Mouse (Mus musculus): ENCODE measurements around the gene Hipk4. TPM values are rescaled to one million over a fixed set of nuclear protein-coding genes. Genes with fewer than 3 reads are reported as not detected.
"Not testable (repeated sequence)": the region's sequence is repeated elsewhere in the genome, so short reads cannot be mapped to it uniquely, and the experiment has no call there.

Gene Hipk4
- total RNA-seq, 2 experiments from 2014 or later = 0.24 to 0.67 TPM

DNA sequence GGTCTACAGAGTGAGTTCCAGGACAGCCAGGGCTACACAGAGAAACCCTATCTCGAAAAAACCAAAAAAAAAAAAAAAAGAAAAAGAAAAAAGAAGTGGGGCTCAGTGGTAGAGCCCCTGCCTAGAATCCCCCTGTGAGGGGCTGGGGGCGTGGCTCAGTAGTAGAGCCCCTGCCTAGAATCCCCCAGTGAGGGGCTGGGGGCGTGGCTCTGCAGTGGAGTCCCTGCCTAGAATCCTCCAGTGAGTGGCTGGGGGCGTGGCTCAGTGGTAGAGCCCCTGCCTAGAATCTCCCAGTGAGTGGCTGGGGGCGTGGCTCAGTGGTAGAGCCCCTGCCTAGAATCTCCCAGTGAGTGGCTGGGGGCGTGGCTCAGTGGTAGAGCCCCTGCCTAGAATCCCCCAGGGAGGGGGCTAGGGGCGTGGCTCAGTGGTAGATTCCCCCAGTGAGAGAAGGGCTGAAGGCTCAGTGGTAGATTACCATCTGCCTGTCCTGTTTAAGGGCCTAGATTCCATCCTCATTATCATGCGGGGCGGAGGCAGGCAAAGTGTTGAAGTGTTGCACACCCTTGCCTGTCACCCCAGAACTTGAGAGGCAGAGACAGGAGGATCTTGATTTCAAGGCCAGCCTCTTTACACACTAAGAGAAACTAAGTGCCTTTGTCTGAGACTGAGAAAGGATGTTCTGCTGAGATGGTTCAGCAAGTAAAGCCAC is 28.3 kb upstream of the Hipk4 start:
- not testable (repeated sequence) for DNase-seq

DNA sequence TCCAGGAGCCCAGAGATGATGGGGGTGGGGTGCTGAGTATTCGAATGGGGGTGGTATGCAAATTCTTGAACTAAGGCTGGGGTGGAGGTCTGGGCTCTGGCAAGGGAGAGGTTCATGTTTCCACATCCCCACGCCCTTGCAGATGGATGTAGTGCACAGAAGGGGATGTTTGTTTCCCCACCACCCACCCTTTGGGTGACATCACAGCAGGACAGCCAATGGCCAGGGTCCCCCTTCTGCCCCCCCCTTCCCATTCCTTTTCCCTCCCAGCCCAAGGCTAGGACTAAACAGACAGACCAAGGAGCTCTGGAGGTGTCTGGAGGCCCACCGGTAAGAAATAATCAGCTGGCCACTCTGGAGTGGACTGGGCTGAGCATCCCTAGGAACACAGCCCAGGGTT is 24.0 kb upstream of the Hipk4 start, which contains the start of gene Prx:
Gene Prx, plus strand, starts transcription at position 289 of the 400 bp plus-strand sequence.
- no peak for DNase-seq

DNA sequence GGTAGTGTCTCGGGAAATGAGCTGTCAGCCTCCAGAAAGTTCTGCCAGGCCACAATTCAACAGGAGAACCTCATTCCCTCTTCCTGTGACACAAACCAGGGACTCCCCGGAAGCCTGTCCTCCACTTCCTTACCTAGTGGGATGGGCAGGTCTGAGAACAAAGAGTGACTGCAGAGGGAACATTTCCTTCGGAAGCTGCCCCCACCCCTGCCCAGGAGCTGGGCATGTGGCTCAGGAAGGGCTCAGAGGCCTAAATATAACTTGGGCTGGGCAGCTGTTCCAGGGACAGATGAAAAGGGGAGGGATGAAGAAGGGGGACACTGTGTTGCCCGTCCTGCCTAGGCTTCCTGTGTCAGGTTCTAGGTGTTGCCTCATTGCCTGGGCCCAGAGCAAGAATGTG is 21.4 kb upstream of the Hipk4 start:
- DNase-seq = peak; percentile 53

DNA sequence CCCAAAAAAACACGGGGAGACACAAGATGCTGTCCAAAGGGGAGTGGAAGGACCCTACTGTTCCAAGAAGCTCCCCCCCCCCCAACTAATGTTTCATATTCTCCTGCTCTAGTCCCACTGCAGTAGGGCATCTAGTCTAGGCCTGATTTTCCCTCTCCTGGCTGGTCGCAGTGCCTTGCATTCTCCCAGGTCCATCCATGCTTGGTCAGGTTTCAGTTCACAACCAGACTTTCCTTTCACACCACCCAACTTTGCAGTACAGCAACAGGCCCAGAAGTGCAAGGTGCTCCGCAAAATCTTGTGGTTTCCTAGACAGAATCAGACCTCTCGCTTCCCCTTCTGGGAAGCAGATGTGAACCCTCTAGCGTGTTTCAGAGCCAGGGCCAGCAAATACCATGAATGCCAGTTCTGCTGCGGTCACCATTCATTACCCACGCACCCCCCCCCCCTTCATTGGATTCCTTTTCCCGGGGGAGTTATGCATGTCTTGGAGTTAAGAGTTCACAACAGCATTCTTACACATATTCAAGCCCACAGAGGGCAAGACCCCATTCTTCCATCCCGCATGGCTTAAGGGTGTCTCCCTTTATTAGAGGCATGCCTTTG is 16.2 kb upstream of the Hipk4 start:
- no peak for DNase-seq

DNA sequence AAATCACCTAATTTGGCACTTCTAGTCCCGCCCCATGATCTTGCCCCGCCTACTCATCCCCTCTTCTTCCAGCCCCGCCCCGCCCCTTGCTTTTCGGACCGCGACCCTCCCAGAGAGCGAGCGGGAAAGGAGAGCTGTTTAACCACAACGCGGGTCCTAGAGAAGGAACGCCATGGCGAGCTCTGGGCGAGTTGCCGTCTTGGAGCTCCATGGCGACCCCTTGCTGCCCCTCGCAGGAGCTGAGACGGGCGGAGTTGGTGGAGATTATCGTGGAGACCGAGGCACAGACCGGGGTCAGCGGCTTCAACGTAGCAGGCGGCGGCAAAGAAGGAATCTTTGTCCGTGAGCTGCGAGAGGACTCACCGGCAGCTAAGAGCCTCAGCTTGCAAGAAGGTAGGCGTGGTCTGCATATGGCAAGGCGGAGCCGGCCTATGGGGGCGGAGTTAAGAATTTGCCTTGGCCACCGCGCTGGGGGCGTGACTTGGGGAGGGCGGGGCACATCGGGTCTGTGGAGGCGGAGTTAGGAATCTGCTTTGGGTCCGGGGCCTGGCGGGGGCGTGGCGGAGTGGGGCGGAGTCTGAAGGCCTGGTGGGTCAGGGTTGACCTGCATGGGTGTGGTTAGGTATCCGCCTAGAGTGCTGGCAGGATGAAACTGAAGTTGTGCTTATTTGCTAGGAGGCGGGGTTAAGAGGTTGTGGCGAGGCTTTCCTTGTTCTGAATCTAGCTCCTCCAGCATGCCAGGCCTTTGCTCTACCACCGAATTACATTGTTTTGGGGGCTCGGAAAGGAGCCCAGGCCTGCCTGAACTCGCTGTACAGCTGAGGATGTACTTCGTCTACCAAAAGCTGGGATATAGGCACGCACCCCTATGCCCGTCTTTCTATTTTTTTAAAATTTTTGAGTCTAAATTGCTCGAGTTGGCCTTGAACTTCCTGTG is 15.1 kb upstream of the Hipk4 start:
- DNase-seq = peak; percentile 99

DNA sequence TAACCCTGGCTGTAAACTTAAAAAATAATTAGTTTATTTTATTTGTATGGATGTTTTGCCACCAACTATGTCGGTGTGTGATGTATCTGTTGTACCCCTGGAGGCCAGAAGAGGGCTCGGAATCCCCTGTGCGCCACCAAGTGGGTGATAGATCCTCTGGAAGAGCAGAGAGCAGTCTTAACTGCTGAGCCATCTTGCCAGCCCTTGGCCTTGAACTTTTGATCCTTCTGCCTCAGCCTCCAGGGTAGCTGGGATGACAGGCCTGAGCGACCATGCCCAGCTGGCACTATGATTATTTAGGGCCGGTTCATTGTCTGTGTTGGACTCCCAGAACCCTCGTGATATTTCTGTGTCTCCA is 14.4 kb upstream of the Hipk4 start:
- DNase-seq = peak; percentile 75

DNA sequence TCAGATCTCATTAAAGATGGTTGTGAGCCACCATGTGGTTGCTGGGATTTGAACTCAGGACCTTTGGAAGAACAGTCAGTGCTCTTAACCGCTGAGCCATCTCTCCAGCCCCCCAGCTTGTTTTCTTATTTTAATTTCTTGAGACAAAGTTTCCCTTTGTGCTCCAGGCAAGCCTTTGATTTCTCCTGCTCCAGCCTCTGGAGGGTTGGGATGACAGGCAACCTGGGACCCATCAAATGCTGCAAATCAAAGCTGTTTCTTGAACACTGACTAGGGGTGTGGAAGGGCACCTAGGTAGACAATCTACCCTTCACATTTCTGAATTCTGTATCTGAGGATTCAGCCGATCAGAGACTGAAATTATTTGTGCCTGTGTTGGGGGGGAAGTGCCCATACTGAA is 12.3 kb upstream of the Hipk4 start:
- no peak for DNase-seq

DNA sequence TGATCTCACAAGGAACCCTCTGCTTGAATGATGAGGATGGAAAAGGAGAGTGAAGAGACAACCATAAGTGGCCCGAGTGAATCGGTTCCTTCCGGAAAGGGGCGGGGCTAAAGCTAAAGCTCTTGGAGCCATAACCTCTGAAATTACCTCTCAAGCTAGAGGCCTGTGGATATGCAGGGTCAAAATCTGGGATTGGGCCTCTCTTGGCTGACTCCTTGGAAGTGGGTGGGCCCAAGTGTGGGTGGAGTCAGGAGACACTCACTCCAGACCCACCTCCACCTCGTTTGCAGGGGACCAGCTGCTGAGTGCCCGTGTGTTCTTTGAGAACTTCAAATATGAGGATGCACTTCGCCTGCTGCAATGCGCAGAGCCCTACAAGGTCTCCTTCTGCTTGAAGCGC is 8.1 kb upstream of the Hipk4 start:
- DNase-seq = no peak

DNA sequence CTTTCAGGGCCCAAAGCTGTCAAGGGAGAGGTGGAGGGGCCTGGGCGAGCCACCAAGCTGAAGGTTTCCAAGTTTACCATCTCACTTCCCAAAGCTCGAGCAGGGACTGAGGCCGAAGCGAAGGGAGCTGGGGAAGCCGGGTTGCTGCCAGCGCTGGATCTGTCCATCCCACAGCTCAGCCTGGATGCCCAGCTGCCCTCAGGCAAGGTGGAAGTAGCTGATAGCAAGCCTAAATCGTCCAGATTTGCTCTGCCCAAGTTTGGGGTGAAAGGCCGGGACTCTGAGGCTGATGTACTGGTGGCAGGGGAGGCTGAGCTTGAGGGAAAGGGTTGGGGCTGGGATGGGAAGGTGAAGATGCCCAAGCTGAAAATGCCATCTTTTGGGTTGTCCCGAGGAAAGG is 4.8 kb upstream of the Hipk4 start:
- DNase-seq = no peak

DNA sequence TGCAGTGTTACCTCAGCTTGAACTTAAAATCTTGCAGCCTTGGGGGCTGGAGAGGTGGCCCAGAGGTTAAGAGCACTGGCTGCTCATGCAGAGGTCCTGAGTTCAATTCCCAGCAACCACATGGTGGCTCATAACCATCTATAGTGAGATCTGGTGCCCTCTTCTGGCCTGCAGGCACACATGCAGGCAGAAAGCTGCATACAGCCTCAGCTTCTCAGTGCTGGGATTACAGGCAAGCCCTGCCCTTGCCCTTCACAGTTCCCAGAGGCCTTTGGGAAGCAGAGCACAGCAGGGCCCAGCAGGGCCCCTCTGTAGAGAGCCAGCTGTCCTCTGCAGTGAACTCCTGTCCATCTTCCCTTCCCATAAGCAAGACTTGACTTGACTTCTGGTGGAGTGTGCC is 3.0 kb upstream of the Hipk4 start:
- DNase-seq = no peak

DNA sequence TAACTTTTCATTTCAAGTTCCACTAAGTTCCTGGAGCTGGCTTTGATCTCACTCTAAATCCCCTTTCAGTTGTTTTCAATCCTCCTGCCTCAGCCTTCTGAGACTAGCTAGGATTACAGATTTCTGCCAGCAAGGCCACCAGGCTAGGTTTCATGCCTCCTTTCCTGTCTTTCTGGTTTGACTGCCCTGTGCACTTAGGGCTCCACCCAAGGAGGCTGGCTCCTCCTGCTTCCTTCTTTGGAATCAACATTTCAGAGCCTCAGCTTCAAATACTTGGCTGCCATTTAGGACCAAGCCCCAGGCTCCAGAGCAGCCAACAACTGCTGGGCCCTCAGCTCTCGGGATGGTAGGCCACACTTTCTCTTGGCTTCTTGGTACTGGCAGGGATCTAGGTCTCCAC is 2.5 kb upstream of the Hipk4 start:
- no peak for DNase-seq

DNA sequence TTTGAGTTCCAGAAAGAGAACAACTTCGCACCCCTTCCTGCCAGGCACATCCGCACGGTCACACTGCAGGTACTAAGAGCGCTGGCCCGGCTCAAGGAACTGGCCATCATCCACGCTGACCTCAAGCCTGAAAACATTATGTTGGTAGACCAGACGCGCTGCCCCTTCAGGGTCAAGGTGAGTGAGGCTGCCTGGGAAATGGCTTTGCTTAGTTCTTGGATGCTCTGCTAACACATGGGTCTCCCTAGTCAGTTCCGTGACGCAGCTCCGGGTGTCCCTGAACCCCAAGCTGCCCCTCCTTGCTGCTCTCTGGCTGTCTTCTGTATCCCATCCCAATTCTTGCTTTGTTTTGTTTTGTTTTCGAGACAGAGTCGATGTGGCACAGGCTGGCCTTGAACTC is 738 bp downstream of the Hipk4 start:
- no peak for DNase-seq

DNA sequence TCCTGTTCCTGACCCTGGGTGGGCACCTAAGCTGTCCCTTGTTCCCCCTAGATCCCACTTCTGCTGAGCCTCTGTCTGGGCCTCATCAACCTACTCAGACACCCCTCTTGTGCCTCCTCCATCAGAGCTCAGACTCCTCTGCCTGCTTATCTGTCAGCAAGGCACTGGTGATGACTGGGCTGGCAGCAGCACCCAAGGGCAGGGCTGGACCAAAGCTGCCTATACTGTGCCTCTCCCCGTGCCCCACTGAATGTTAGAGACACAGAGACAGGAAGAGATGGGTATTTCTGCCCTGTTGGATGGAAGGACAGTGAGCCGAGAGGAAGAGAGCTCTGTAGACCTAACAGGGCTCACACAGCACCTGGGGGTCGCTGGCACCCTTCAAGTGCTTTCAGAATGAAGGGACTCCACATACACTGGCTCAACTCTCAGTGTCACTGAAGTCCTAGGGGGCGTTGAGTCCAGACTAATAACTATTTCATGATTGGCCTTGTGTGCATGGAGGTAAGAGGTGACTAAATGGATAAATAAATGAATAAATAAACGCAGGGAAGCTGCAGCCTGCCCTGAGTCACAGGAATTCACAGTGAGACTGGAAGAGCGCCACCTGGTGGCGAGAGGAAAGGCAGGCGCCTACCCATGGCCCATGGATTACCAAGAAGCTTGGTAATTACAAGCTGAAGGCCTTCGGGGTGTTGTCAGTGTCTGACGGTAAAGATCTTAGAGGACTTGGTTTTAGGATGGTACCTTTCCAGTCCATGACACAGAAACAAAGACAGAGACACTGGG is 3.2 kb downstream of the Hipk4 start:
- peak; percentile 86 for DNase-seq

DNA sequence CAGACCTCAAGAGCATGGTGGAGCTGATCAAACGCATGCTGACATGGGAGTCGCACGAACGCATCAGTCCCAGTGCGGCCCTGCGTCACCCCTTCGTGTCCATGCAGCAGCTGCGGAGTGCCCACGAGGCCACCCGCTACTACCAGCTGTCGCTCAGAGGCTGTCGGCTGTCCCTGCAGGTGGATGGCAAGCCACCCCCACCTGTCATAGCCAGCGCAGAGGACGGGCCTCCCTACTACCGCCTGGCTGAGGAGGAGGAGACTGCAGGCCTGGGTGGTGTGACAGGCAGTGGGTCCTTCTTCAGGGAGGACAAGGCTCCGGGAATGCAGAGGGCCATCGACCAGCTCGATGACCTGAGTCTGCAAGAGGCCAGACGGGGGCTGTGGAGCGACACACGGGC is 6.0 kb downstream of the Hipk4 start:
- no peak for DNase-seq

DNA sequence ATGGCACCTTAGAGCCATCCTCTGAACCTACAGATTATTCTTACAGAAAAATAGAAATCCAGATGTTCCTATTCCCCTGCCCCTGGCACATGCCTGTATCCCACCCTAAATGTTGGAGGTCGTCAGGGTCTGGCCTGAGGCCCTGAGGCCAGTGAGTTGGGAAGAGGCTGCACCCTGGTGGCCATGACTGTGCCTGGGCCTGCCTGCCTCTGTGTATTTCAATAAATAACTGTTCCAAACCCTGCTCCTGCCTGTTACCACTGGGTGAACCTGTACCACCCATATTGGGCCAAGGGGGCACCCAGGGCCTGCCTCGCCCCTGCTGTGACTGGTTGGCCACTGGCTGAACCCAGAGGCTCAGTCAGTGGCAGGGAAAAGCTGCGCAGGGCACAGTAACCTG is 7.9 kb downstream of the Hipk4 start:
- no peak for DNase-seq

DNA sequence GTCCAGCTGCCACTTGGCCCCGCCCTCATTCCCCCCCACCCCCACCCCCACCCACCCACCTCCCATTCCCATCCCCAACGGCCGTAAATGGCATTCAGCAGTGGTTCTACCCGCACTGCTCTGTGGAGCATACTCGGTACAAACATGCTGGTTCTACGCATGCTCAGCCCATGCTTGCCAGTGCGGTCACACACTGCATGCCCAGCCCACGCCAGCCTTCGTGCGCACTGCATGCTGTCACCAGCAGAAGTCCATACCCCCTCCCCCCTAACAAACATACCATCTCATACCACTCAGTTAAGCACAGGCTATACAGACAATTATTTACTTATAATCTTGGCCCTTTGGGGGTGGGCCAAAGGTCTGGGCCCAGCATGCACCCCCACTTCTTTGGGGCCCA is 8.6 kb downstream of the Hipk4 start:
- no peak for DNase-seq

DNA sequence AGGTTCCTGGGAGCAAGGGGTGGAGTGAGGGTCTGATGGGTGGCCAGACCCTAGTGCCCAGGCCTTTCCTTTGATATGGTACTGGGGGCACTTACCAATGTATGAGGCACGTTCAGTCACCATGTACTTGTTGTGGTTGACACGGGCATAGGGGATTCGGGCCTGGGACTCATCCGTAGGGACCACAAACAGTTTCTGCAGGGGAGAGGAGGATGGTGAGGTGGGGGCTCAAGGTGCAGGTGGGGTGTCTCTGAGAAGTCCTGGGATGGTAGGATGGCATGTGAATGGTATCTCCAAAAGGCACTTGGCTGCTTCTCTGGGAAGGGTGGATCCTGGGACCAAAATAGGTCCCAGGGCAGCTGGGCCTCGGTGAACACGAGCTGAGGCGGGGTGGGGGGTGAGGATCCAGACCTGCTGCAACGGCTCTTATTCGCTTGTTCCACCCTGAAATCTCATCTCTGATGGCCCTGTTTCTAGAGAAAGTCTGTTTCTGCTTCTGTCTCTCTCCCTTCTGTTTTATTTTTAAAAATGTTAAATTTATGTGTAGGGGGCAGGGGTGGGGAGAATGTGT is 9.5 kb downstream of the Hipk4 start:
- DNase-seq = no peak

DNA sequence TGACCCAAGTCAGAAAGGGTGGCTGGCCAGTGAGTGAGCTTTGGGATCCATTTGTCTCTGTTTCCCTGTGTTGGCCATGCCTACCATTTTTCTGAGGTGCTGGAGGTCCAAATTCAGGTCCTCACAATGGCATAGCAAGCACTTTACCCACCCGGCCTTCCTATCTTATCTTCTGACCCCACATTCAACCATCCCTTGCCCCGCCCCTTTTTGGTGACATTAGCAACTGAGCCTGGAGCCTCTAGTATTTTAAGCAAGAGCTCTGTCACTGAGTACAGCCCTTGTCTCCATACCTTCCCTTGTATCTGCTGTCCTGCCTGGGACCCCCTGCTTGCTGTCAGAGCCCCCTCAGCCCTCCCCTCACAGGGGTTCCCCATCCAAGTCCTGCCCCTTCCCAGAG is 12.3 kb downstream of the Hipk4 start:
- DNase-seq = no peak

DNA sequence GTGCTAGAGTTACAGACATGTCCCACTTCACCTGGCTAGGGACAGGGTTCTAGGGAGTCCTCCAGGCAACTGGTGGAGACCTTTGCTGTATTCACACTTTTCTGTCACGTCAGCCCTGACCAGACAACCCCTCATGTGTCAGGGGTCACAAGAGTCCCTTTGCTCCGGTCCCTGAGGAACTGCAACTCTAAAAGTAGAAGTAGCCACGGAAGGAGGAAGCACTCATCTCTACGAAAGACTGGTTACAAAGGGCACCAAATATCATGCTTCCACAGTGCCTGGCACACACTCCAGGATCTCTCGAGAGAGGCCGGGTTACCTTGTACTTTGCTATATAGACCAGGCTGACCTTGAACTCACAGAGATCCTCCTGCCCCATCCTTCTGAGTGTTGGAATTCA is 13.6 kb downstream of the Hipk4 start:
- no peak for DNase-seq

DNA sequence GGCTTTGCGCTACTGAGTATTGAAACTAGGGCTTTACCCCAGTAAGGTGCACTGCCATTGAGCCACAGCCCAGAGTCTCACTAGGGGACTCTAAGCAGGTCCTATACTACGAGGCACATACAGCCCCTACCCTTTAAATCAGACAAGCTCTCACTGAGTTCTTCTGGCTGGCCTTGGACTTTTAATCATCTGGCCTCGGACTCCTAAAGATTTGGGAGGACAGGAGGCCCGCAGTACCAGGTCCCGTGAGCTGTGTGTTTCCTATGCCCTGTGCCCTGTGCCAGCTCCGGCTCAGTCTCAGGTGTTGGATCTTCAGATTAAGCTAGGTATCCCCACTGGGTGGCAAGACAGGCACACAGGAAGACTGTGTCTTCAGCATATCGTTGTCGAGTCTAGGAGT is 14.9 kb downstream of the Hipk4 start:
- no peak for DNase-seq

DNA sequence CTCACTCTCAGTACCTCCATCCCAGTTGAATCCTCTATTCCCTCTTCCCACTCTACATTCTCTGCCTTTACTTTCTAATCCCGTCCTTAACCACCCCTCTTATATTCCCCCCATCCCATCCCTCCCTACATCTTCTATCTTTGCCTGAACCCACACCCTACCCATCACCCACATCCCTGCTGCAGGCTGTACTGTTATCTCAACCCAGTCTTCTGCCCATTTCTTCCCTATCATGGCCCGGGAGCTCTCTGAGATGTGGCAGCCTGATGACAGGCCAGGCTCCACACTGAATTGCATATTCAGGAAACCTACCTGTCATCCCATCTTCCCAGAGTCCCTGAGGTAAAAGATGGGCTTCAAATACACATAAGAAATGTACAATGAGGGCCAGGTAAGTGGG is 15.7 kb downstream of the Hipk4 start:
- no peak for DNase-seq

DNA sequence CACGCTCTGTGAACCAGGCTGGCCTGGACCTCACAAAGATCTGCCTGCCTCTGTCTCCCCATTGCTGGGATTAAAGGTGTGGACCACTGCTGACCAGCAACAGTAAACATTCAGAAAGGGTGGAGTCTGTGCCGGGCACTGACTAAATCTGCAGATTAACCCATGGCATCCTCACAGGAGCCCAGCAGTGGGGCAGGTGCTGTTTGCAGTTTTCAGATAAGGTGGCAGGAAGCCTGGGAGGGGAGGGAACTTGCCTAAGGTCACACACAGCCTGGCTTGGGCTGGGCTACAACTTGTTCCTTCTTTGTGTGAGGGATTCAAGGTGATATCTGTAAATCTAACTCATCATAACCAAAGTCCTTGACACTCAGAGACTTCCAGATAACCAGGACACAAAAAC is 17.5 kb downstream of the Hipk4 start:
- no peak for DNase-seq
